Mouse (Mus musculus): ENCODE data around the gene Nf1. TPM values are rescaled to one million over a fixed set of nuclear protein-coding genes. Genes with fewer than 3 reads are reported as not detected.

Nf1 gene
- polyA plus RNA-seq, 1 experiment from 2014 or later: 6.4 TPM

DNA sequence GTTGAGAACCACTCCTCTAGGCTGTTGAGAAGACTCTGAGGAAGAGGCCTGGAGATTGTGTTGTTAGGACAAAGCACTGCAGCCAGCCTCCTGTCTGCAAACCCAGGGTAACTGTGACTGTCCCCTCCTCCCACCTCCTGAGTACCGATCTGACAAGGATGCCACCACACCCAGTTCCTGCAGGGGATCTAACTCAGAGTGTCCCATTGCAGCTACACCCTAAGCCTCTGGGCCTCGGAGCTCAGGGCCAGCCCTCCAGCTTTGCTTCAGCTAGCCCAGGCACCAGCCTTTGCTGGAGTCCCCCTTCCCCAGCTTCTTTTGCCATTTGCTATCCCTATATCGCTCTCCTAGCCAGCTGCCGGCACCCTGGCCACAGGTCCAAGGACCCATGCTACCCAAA, 274.2 kb downstream of the Nf1 start:
- Histone ChIP-seq H3K4me1 (peaks cover 19% of the 10 kb centered on the region), H3K27me3 (no peaks in the 10 kb centered on the region), H3K9me3 (no peaks in the 10 kb centered on the region), H3K36me3 (no peaks in the 10 kb centered on the region), H3K27ac (replicated peaks) (no peak overlapping the region), H3K4me2 (replicated peaks) (no peak overlapping the region), H3K9ac (replicated peaks) (no peak overlapping the region), H3K4me3 (no peak overlapping the region)
- ATAC-seq (replicated peaks): no peak
- 60% methylated on average over 4 of the region's 4 CpGs for WGBS

DNA sequence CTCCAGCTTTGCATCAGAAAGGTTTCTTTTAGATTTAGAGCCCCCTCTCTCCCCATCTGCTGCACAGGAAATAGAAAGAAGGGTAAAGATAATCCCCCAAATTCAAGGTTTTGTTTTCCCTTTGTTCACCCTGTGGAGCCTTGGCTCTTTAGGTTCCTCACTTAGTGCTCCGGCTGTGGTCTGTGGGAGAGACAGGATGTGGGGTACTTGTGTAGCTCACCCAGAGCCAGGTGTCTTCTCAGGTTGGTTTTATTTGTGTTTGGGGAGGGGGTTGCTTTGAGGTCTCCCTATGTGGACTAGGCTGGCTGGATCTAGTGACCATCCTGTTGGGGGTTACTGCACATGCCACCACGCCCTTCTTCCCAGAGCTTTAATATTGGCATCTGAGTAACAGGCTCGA, 275.4 kb downstream of the Nf1 start:
- H3K4me1 ChIP-seq: peaks cover 19% of the 10 kb centered on the region
- no peak overlapping the region for H3K4me3 ChIP-seq
- WGBS: 88% methylated on average over 3 of the region's 3 CpGs
- H3K4me2 ChIP-seq (replicated peaks): no peak overlapping the region
- no peaks in the 10 kb centered on the region for H3K27me3 ChIP-seq
- no peak overlapping the region for H3K9ac ChIP-seq (replicated peaks)
- no peaks in the 10 kb centered on the region for H3K9me3 ChIP-seq
- H3K27ac ChIP-seq (replicated peaks): no peak overlapping the region
- ATAC-seq (replicated peaks): no peak
- no peaks in the 10 kb centered on the region for H3K36me3 ChIP-seq

DNA sequence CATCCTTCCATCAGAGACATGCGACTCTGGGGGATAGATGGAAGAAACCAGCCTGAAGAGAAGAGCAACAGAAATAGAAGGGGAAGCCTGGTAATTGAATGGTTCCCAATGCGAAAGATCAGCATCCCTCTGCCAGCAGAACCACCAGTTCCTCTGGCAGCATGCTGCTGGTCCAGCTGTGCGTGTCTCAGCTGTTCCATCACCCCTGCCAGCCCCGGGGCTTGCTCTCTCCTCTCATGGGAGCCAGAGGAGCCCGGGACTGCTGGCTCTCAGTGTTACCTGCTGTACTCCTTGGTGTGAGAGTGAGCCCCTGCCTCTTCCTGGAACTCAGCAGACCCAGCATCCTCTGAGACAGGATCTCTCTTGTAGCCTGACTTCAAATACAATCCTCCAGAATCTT, 276.4 kb downstream of the Nf1 start:
- no peak for ATAC-seq (replicated peaks)
- H3K9me3 ChIP-seq: no peaks in the 10 kb centered on the region
- H3K27me3 ChIP-seq: no peaks in the 10 kb centered on the region
- H3K4me3 ChIP-seq: no peak overlapping the region
- H3K36me3 ChIP-seq: 0 out of 2 replicates have a peak, but pooled peaks cover 2% of the 10 kb centered on the region
- H3K4me1 ChIP-seq: peaks cover 13% of the 10 kb centered on the region
- 76% methylated on average over 5 of the region's 5 CpGs for WGBS
- no peak overlapping the region for H3K27ac ChIP-seq (replicated peaks)
- H3K4me2 ChIP-seq (replicated peaks): no peak overlapping the region
- no peak overlapping the region for H3K9ac ChIP-seq (replicated peaks)

DNA sequence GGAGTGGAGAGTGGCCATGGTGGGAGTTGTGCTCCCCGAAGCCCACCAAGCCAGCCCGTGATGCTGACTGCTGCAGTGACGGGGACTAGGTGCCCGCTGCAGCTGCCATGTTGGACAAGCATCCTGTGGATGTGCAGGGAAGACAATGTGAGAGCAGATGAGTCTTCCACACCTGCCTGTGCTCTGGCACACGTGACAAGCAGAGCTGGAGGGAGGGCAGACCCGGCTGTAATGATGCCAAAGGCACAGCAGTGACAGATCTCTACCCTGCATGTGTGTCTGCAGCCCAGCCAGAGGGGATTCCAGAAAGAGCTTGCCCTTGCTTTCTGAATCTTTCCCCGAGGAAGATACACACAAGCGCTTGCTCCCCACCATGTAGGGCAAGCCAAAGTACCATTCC, 278.5 kb downstream of the Nf1 start:
- H3K9me3 ChIP-seq: no peaks in the 10 kb centered on the region
- WGBS: 85% methylated on average over 8 of the region's 8 CpGs
- no peak for ATAC-seq (replicated peaks)
- H3K4me1 ChIP-seq: no peaks in the 10 kb centered on the region
- H3K4me2 ChIP-seq (replicated peaks): no peak overlapping the region
- no peak overlapping the region for H3K27ac ChIP-seq (replicated peaks)
- peaks cover 13% of the 10 kb centered on the region for H3K36me3 ChIP-seq
- no peaks in the 10 kb centered on the region for H3K27me3 ChIP-seq
- H3K9ac ChIP-seq (replicated peaks): no peak overlapping the region
- no peak overlapping the region for H3K4me3 ChIP-seq

DNA sequence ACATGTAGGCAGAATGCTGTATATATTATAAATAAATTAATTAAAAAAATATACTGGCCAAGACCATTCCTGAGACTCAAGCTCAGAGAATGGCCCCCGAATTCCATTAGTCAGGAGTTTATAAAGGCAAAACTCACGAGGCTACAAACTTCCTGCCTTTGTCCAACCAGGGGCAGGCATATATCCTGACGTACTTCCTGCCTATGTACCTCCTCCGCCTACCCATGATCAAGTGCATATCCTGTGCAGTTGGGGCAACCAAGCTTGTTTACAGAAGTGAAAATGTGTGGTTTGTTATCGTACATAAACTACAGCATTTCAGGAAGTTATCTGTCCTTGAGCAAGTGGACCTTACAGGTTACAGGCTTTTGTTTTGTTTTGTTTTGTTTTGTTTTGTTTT, 283.5 kb downstream of the Nf1 start:
- H3K4me3 ChIP-seq: no peak overlapping the region
- no peaks in the 10 kb centered on the region for H3K4me1 ChIP-seq
- no peak for ATAC-seq (replicated peaks)
- WGBS: 91% methylated on average over 5 of the region's 5 CpGs
- no peaks in the 10 kb centered on the region for H3K9me3 ChIP-seq
- peaks cover 13% of the 10 kb centered on the region for H3K36me3 ChIP-seq
- H3K9ac ChIP-seq (replicated peaks): no peak overlapping the region
- H3K27me3 ChIP-seq: no peaks in the 10 kb centered on the region
- no peak overlapping the region for H3K27ac ChIP-seq (replicated peaks)
- no peak overlapping the region for H3K4me2 ChIP-seq (replicated peaks)

DNA sequence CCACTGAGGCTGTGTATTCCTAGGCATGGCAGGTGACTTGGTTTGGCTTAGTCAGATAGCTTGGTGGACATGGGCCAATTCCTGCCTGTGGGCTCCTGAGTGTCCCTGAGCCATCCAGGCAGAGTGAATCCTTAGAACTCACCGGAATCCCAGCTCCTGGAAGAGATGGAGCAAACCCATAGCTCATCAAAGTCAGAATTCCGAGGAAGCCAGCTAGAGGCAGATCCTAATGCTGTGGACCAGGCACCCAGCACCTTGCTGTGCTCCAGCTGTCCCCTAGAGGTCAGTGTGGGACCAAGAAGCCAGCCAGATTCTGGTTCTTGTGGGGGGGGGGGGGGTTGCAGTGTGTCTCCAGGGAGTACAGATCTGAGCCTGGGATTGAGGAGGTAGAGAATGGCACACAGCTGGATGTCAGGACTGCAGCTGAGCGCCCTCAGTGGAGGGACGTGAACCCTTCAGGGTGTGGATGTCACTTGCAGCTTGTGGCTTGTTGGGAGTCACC, 285.4 kb downstream of the Nf1 start:
- Histone ChIP-seq H3K4me3 (no peak overlapping the region), H3K9me3 (no peaks in the 10 kb centered on the region), H3K4me2 (replicated peaks) (no peak overlapping the region), H3K27ac (replicated peaks) (no peak overlapping the region), H3K4me1 (no peaks in the 10 kb centered on the region), H3K36me3 (peaks cover 13% of the 10 kb centered on the region), H3K27me3 (no peaks in the 10 kb centered on the region), H3K9ac (replicated peaks) (no peak overlapping the region)
- ATAC-seq (replicated peaks): no peak
- WGBS: 15% methylated on average over 4 of the region's 4 CpGs

DNA sequence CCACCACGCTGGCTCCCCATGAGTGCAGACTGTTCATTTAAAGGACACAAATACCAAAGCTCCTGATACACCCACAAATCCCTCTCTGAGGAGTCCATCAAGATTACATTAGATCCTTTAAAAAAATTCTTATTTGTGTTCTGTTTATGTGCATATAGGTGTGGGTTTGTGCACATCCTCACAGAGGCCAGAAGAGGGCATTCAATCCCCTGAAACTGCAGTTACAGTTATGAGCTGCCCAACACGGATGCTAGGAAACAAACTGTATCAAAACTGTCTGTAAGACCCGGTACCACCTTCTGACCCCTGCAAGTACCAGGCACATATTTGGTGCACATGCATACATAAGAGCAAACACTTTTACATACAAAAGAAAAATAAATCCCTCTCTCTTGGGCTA, 289.2 kb downstream of the Nf1 start:
- Histone ChIP-seq H3K27me3 (no peaks in the 10 kb centered on the region), H3K9me3 (no peaks in the 10 kb centered on the region), H3K4me2 (replicated peaks) (no peak overlapping the region), H3K4me3 (no peak overlapping the region), H3K36me3 (no peaks in the 10 kb centered on the region), H3K9ac (replicated peaks) (no peak overlapping the region), H3K4me1 (no peaks in the 10 kb centered on the region), H3K27ac (replicated peaks) (no peak overlapping the region)
- ATAC-seq (replicated peaks): no peak
- 73% methylated on average over 3 of the region's 3 CpGs for WGBS

DNA sequence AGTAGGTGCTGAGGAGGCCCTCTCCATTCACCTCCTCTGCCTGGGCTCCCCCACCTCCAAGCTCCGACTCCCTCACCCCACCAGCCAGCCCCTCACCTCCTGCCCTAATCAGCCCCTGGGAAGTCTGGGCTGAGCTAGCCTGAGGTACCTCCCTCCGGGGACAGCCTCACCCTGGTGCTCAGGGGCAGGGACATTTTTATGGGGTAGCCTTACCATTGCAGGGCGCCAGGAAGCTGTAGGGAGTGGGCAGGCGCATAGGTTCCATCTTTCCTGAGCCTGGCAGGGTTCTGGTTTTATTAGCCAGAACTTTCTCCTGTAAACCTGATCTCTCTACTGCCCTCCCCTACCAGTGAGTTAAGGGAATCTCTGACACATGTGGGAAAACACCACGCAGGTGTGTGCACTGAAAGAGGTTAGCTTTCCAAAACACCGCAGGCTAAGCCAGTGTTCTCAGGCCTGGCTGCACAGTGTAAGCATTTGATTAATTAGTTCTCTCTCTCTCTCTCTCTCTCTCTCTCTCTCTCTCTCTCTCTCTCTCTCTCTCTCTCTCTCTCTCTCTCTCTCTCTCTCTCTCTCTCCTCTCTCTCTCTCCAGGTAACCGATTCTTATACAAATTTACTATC, 290.4 kb downstream of the Nf1 start:
- no peaks in the 10 kb centered on the region for H3K4me1 ChIP-seq
- H3K9me3 ChIP-seq: no peaks in the 10 kb centered on the region
- 80% methylated on average over 7 of the region's 7 CpGs for WGBS
- H3K9ac ChIP-seq (replicated peaks): no peak overlapping the region
- H3K36me3 ChIP-seq: 0 out of 2 replicates have a peak, but pooled peaks cover 6% of the 10 kb centered on the region
- H3K4me2 ChIP-seq (replicated peaks): no peak overlapping the region
- H3K27me3 ChIP-seq: no peaks in the 10 kb centered on the region
- ATAC-seq (replicated peaks): no peak
- no peak overlapping the region for H3K4me3 ChIP-seq
- H3K27ac ChIP-seq (replicated peaks): no peak overlapping the region

DNA sequence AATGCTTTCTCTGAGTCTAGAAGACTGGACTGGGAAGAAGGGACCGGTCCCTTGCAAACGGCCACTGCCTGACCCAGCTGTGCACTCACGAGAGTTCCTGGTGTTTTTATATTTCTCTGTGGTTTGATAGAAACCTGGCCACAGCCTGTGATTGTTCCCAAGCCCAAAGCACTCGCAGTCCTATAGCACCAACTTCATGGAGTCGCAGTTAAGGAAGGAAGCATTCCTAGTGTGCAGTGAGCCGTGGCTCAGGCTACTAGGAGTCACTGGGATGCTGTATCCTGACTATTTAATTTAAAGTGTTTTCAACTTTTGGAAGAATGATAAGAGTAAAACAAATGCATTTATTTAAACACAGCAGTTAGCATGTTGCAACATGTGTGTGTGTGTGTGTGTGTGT, 291.0 kb downstream of the Nf1 start:
- no peaks in the 10 kb centered on the region for H3K9me3 ChIP-seq
- no peaks in the 10 kb centered on the region for H3K27me3 ChIP-seq
- no peak for ATAC-seq (replicated peaks)
- 0 out of 2 replicates have a peak, but pooled peaks cover 7% of the 10 kb centered on the region for H3K36me3 ChIP-seq
- H3K4me1 ChIP-seq: no peaks in the 10 kb centered on the region
- 26% methylated on average over 6 of the region's 6 CpGs for WGBS
- H3K9ac ChIP-seq (replicated peaks): no peak overlapping the region
- no peak overlapping the region for H3K4me2 ChIP-seq (replicated peaks)
- no peak overlapping the region for H3K4me3 ChIP-seq
- no peak overlapping the region for H3K27ac ChIP-seq (replicated peaks)

Other genes starting within 250 kb of the Nf1 start
- 4.9 and 5.3 TPM in 2 replicates for gene Ksr1, start 193.3 kb upstream of the Nf1 start, polyA plus RNA-seq (2015; fragmentation: Nextera tagmentation; extraction: Ambion mirVana)
- 438 and 470 TPM in 2 replicates for gene Wsb1, start 85.0 kb upstream of the Nf1 start, polyA plus RNA-seq (2015; fragmentation: Nextera tagmentation; extraction: Ambion mirVana)
- gene Gm9964, start 42.8 kb upstream of the Nf1 start, polyA plus RNA-seq (2015; fragmentation: Nextera tagmentation; extraction: Ambion mirVana): not detected in 2 replicates
- gene Omg, start 164.4 kb downstream of the Nf1 start, polyA plus RNA-seq (2015; fragmentation: Nextera tagmentation; extraction: Ambion mirVana): 2.3 and 3.0 TPM in 2 replicates
- not detected in 2 replicates for gene Evi2b, start 184.1 kb downstream of the Nf1 start, polyA plus RNA-seq (2015; fragmentation: Nextera tagmentation; extraction: Ambion mirVana)
- 0.45 and 0.59 TPM in 2 replicates for gene Evi2, start 190.9 kb downstream of the Nf1 start, polyA plus RNA-seq (2015; fragmentation: Nextera tagmentation; extraction: Ambion mirVana)
- gene Evi2a, start 190.9 kb downstream of the Nf1 start, polyA plus RNA-seq (2015; fragmentation: Nextera tagmentation; extraction: Ambion mirVana): 2.2 and 3.9 TPM in 2 replicates

Data from forebrain, embryonic 15.5 days (tissue).